Mouse (Mus musculus): ENCODE data around the gene Ppp4c. TPM values are rescaled to one million over a fixed set of nuclear protein-coding genes. Genes with fewer than 3 reads are reported as not detected.

Ppp4c gene
- polyA plus RNA-seq, 1 experiment: 184 TPM

- H3K27me3 ChIP-seq (ENCODE audit: control insufficient read depth, insufficient read depth, low read length): no peaks in the 10 kb centered on the region
- WGBS: 40% methylated on average over 10 of the region's 10 CpGs
- peak overlapping the region; percentile 81 for H3K4me3 ChIP-seq (ENCODE audit: extremely low read depth, insufficient read depth, insufficient read length)
- H3K36me3 ChIP-seq (ENCODE audit: control insufficient read depth, insufficient read depth, low read length): peaks cover 9% of the 10 kb centered on the region; the same call in 1 of the 2 replicates
- no peak for DNase-seq (ENCODE audit: low read depth in 1 of 2, low spot score in 2 of 2)
- peak overlapping the region; percentile 84 for H3K27ac ChIP-seq (ENCODE audit: insufficient read depth, low read length)
- TF ChIP-seq POLR2A (IDR thresholded peaks at IDR 0.05; ENCODE audit: low read depth, low read length): no peak
- no peak for TF ChIP-seq CTCF (IDR thresholded peaks at IDR 0.05; ENCODE audit: extremely low read depth, insufficient read depth, insufficient read length, insufficient replicate concordance)
- peaks cover 26% of the 10 kb centered on the region for H3K4me1 ChIP-seq (ENCODE audit: control insufficient read depth, insufficient read depth, insufficient read length)
Observed at GRCm38 (mm10) chr7:126777476-126777875, 14.8 kb downstream of the Ppp4c start.

GRCm38 (mm10) chr7:126776598-126777057 is 15.7 kb downstream of the Ppp4c start, which contains the start of gene Ypel3:
Ypel3 (plus strand) TSS chr7:126776955.
- under 1% methylated on average over 37 of the region's 37 CpGs for WGBS
- H3K27me3 ChIP-seq (ENCODE audit: control insufficient read depth, insufficient read depth, low read length): no peaks in the 10 kb centered on the region
- H3K27ac ChIP-seq (ENCODE audit: insufficient read depth, low read length): peak within 1 kb of the TSS; percentile 84
- TF ChIP-seq POLR2A (IDR thresholded peaks at IDR 0.05; ENCODE audit: low read depth, low read length) (peak; percentile 3; the same call in 1 of the 2 replicates), CTCF (IDR thresholded peaks at IDR 0.05; ENCODE audit: extremely low read depth, insufficient read depth, insufficient read length, insufficient replicate concordance) (0 out of 2 replicates have a peak, but pooled peaks have one; percentile 1)
- peaks cover 9% of the 10 kb centered on the region; the same call in 1 of the 2 replicates for H3K36me3 ChIP-seq (ENCODE audit: control insufficient read depth, insufficient read depth, low read length)
- peaks cover 26% of the 10 kb centered on the region for H3K4me1 ChIP-seq (ENCODE audit: control insufficient read depth, insufficient read depth, insufficient read length)
- DNase-seq (ENCODE audit: low read depth in 1 of 2, low spot score in 2 of 2): peak; percentile 79 to 97
- H3K4me3 ChIP-seq (ENCODE audit: extremely low read depth, insufficient read depth, insufficient read length): peak within 1 kb of the TSS; percentile 81

- Histone ChIP-seq H3K4me1 (ENCODE audit: control insufficient read depth, insufficient read depth, insufficient read length) (peaks cover 25% of the 10 kb centered on the region), H3K27ac (ENCODE audit: insufficient read depth, low read length) (peak overlapping the region; percentile 16), H3K4me3 (ENCODE audit: extremely low read depth, insufficient read depth, insufficient read length) (no peak overlapping the region), H3K36me3 (ENCODE audit: control insufficient read depth, insufficient read depth, low read length) (peaks cover 9% of the 10 kb centered on the region; the same call in 1 of the 2 replicates), H3K27me3 (ENCODE audit: control insufficient read depth, insufficient read depth, low read length) (no peaks in the 10 kb centered on the region)
- WGBS: 86% methylated on average over 3 of the region's 3 CpGs
- no peak for TF ChIP-seq POLR2A (IDR thresholded peaks at IDR 0.05; ENCODE audit: low read depth, low read length)
- TF ChIP-seq CTCF (IDR thresholded peaks at IDR 0.05; ENCODE audit: extremely low read depth, insufficient read depth, insufficient read length, insufficient replicate concordance): no peak
- DNase-seq (ENCODE audit: low read depth in 1 of 2, low spot score in 2 of 2): no peak
Observed at GRCm38 (mm10) chr7:126775978-126776234, 16.4 kb downstream of the Ppp4c start.

GRCm38 (mm10) chr7:126775185-126775977 is 16.9 kb downstream of the Ppp4c start:
- Histone ChIP-seq H3K4me1 (ENCODE audit: control insufficient read depth, insufficient read depth, insufficient read length) (peaks cover 25% of the 10 kb centered on the region), H3K4me3 (ENCODE audit: extremely low read depth, insufficient read depth, insufficient read length) (no peak overlapping the region), H3K27me3 (ENCODE audit: control insufficient read depth, insufficient read depth, low read length) (no peaks in the 10 kb centered on the region), H3K36me3 (ENCODE audit: control insufficient read depth, insufficient read depth, low read length) (peaks cover 9% of the 10 kb centered on the region; the same call in 1 of the 2 replicates), H3K27ac (ENCODE audit: insufficient read depth, low read length) (peak overlapping the region; percentile 16)
- WGBS: 59% methylated on average over 10 of the region's 10 CpGs
- DNase-seq (ENCODE audit: low read depth in 1 of 2, low spot score in 2 of 2): no peak
- peak; percentile 46; the same call in 1 of the 2 replicates for TF ChIP-seq CTCF (IDR thresholded peaks at IDR 0.05; ENCODE audit: extremely low read depth, insufficient read depth, insufficient read length, insufficient replicate concordance)
- no peak for TF ChIP-seq POLR2A (IDR thresholded peaks at IDR 0.05; ENCODE audit: low read depth, low read length)

- Histone ChIP-seq H3K36me3 (ENCODE audit: control insufficient read depth, insufficient read depth, low read length) (peaks cover 10% of the 10 kb centered on the region; the same call in 1 of the 2 replicates), H3K4me3 (ENCODE audit: extremely low read depth, insufficient read depth, insufficient read length) (no peak overlapping the region), H3K4me1 (ENCODE audit: control insufficient read depth, insufficient read depth, insufficient read length) (peaks cover 22% of the 10 kb centered on the region), H3K27ac (ENCODE audit: insufficient read depth, low read length) (peak overlapping the region; percentile 47; the same call in 1 of the 2 replicates), H3K27me3 (ENCODE audit: control insufficient read depth, insufficient read depth, low read length) (no peaks in the 10 kb centered on the region)
- 32% methylated on average over 2 of the region's 2 CpGs for WGBS
- TF ChIP-seq POLR2A (IDR thresholded peaks at IDR 0.05; ENCODE audit: low read depth, low read length): no peak
- TF ChIP-seq CTCF (IDR thresholded peaks at IDR 0.05; ENCODE audit: extremely low read depth, insufficient read depth, insufficient read length, insufficient replicate concordance): no peak
- no peak for DNase-seq (ENCODE audit: low read depth in 1 of 2, low spot score in 2 of 2)
Observed at GRCm38 (mm10) chr7:126774463-126774862, 17.8 kb downstream of the Ppp4c start.

- H3K36me3 ChIP-seq (ENCODE audit: control insufficient read depth, insufficient read depth, low read length): peaks cover 6% of the 10 kb centered on the region; the same call in 1 of the 2 replicates
- H3K27ac ChIP-seq (ENCODE audit: insufficient read depth, low read length): no peak overlapping the region
- no peaks in the 10 kb centered on the region for H3K27me3 ChIP-seq (ENCODE audit: control insufficient read depth, insufficient read depth, low read length)
- 71% methylated on average over 2 of the region's 2 CpGs for WGBS
- H3K4me3 ChIP-seq (ENCODE audit: extremely low read depth, insufficient read depth, insufficient read length): no peak overlapping the region
- no peak for TF ChIP-seq CTCF (IDR thresholded peaks at IDR 0.05; ENCODE audit: extremely low read depth, insufficient read depth, insufficient read length, insufficient replicate concordance)
- no peak for TF ChIP-seq POLR2A (IDR thresholded peaks at IDR 0.05; ENCODE audit: low read depth, low read length)
- H3K4me1 ChIP-seq (ENCODE audit: control insufficient read depth, insufficient read depth, insufficient read length): peaks cover 22% of the 10 kb centered on the region
- no peak for DNase-seq (ENCODE audit: low read depth in 1 of 2, low spot score in 2 of 2)
Observed at GRCm38 (mm10) chr7:126773351-126773750, 18.9 kb downstream of the Ppp4c start.

- Histone ChIP-seq H3K36me3 (ENCODE audit: control insufficient read depth, insufficient read depth, low read length) (peaks cover 13% of the 10 kb centered on the region), H3K4me1 (ENCODE audit: control insufficient read depth, insufficient read depth, insufficient read length) (peaks cover 8% of the 10 kb centered on the region; the same call in 1 of the 2 replicates), H3K27ac (ENCODE audit: insufficient read depth, low read length) (no peak overlapping the region), H3K27me3 (ENCODE audit: control insufficient read depth, insufficient read depth, low read length) (no peaks in the 10 kb centered on the region), H3K4me3 (ENCODE audit: extremely low read depth, insufficient read depth, insufficient read length) (no peak overlapping the region)
- WGBS: 78% methylated on average over 12 of the region's 12 CpGs
- no peak for TF ChIP-seq POLR2A (IDR thresholded peaks at IDR 0.05; ENCODE audit: low read depth, low read length)
- TF ChIP-seq CTCF (IDR thresholded peaks at IDR 0.05; ENCODE audit: extremely low read depth, insufficient read depth, insufficient read length, insufficient replicate concordance): no peak
- DNase-seq (ENCODE audit: low read depth in 1 of 2, low spot score in 2 of 2): no peak
Observed at GRCm38 (mm10) chr7:126770784-126771183, 21.5 kb downstream of the Ppp4c start.

Measured in spleen, adult 2 months (tissue).